Mouse (Mus musculus) embryonic fibroblast, embryonic 13.5 days (primary cell): Measurements from ENCODE around the gene Galntl5.

Experiments used
- CTCF ChIP-seq: IDR thresholded peaks from 2 replicates; pipeline ENCODE4 v1.5.1; 2011; ENCODE audit warnings: mild to moderate bottlenecking, control low read depth, low read length, moderate library complexity, borderline replicate concordance; ENCODE audit not compliant: insufficient read depth
- POLR2A ChIP-seq: IDR thresholded peaks from 2 replicates; pipeline ENCODE4 v1.6.1; 2011; ENCODE audit warnings: low read depth, mild to moderate bottlenecking, control low read depth, low read length, moderate library complexity

DNA sequence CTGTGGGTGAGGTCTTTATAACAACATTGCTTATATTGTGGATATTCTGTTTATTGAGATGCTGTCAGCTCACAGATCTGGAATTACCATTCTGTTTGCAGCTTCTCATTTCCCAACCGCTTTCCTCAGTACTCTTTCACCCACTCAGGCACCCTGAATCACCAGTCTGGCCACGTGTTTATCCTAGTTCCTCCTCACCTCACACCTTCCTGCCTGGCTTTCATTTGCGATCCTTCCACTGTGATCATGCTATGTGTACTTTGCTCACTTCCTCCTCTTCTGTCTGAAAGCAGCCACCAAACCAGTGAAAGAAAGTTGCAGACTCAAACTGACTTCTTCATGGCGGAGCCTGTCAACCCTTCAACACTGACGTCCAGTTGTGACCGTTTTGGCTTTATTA is 61.8 kb downstream of the Galntl5 start:
- TF ChIP-seq CTCF (no peak), POLR2A (no peak)
